Mouse (Mus musculus) 416B (cell line): ENCODE data around the gene Zfp61.

Source experiments
- DNase-seq: peaks from one replicate; pipeline ENCODE4 v3.0.0; 2011; ENCODE audit warnings: low read depth

Zfp61 gene

GRCm38 (mm10) chr7:24260000-24260312 lies 41.1 kb downstream of the Zfp61 start:
- DNase-seq = no peak

- no peak for DNase-seq
These were observed 41.6 kb downstream of the Zfp61 start for GRCm38 (mm10) chr7:24259306-24259999.

DNA sequence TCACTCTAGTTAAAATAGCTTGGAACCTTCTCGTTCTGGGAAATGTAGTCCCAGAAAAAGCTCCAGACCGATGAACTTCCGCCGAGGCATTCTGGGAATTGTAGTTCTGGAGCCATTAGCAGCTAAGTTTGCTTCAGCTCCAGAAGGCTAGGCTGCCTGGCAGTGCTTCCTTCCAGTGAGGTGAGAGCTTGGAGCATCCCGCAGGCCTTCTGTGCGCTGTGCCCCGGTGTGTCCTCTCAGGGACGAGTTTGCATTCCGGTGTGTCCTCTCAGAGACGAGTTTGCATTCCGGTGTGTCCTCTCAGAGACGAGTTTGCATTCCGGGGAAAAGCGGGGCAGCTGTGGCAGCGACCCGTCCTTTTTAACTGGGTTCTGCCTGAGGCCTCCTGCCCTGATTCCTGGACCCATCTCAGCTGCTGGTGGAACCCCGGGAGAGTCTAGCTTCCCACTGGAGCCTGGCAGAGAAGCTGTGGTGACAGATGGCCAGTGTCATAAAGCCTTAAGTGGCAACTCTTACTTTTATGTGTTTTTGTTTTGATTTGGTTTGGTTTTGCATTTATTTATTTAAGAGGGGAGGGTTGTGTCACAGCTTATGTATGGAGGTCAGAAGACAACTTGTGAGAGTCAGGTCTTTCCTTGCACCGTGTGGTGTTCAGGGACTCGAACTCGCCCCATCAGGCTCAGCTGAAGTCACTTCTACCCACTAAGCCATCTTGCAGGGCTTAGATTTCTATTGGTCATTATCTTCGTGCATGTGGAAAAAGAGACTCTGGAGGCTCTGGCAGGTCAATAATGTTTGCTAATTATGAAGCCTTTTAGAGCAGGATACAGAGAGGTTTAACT lies 46.2 kb downstream of the Zfp61 start, which contains the start of gene Zfp108:
TSS of gene Zfp108 (plus strand) at position 162 of the 842 bp plus-strand sequence.
- peak; percentile 8 for DNase-seq

DNA sequence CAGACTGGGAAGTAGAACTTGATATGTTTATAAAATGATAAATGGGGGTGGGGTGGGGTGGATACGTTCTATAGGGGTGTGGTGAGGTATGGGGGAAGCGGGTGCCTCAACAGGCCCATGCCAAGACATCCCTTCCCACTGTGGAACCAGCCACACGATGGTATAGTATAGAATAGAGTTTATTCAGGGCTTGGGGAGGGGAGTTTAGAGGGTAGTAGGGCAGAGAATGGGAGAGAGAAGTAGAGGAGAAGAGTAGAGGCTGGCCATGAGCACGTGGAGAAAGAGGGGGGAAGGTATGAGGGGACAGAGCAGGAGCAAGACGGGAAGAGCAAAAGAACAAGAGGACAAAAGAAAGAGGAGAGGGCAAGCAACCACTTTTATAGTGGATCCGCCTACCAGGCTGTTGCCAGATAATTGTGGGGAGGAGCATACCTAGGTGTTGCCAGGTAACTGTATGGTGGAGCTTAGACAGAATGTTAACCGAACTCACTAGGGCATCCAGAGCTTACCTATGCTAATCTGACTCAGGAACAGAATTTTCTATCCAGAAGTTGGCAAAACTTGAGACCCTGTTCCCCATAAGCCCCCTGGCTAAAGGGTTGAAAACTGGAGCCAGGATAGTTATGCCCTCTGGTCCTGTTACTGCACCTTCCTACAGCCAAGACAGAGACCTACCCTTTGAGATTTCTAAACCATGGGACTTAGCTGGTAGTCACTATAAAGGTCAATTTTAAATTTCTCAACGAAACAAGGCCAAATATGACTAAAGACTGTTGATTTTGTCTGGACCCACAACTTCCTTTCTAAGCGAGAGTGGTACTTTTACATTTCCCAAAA lies 47.0 kb downstream of the Zfp61 start:
- DNase-seq = no peak
